Mouse (Mus musculus) thymus, postnatal 10 days (tissue): ENCODE results near the gene Noto.
"Not testable (repeated sequence)": the region's sequence is repeated elsewhere in the genome, so short reads cannot be mapped to it uniquely, and the experiment has no call there.

Source experiments
- DNase-seq, 2 experiments: peaks; one replicate each; pipeline ENCODE4 v3.0.0; 2021; ENCODE audit warnings: low spot score in 2 of 2

Gene Noto

DNA sequence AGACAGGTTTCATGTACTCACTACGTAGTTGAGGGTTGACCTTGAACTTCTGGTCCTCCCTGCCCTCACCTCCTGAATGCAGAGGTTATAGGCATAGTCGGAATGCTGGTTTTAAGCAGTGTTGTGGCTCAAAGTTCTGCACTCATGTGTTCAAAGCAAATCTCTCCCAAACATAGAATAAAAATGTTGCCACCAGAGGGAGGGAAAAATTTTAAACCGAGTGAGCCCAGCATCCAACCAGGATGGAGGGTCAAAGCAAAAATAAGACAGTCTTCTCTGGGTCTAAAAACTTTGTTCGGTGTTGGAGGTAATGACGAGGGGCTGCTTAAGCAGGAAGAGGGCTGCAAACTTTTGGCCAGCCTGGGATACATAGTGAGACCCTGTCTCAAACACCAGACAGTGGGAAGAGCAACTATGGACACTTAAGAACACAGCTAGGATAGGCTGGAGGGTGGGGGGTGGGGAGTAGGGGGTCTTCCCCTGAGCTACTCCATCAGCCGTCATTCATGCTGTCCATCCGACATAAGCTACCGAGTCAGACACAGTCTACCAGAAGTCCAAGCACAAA lies 7.7 kb downstream of the Noto start:
- no peak for DNase-seq

DNA sequence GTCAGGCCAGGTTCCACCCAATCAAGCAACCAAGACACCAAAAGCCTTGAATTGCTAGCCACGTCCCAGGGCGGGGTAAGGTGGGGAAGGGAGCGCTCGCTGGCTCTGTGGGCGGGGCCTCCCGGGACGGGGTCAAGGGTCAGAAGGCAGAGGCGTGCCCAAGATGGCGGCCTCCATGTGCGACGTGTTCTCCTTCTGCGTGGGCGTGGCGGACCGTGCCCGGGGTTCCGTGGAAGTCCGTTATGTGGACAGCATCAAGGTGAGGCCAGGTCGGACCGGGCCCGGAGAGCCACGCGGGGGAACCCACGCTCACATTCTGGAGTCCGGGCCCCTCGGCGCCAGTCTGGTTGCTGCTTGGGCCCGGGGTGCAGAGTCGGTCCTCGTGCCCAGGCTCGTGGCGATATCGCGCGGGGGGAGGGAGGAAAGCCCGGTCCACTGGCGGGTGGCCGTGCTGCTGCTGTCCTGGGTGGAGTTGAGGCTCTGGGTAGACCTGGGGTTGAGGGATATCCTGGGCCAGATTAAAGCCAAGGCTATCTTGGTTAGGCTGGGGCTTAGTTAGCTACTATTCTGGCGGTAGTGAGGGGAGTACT lies 8.3 kb downstream of the Noto start, which contains the start of gene Smyd5:
Gene Smyd5 (plus strand): TSS at position 148 of the 590 bp plus-strand sequence.
- peak; percentile 80 to 85 for DNase-seq

DNA sequence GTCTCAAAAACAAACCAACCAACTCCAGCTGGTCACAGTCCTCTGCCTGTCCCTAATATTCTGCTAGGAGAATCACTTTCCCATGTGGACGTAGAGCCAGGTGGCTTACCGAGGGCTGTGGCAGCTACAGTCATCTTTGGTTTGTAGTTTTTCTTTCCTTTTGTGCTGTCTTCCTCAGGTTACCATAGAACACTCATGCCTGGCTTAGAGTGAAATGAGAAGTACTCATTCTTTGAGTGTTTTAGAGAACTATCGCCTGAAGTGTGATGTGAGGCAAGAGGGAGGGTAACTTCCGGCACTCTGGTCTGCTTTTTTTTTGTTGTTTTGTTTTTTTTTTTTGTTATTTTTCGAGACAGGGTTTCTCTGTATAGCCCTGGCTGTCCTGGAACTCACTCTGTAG lies 10.2 kb downstream of the Noto start:
- DNase-seq = no peak

- DNase-seq = no peak
These were observed 12.5 kb downstream of the Noto start for GRCm38 (mm10) chr6:85436204-85436603.

DNA sequence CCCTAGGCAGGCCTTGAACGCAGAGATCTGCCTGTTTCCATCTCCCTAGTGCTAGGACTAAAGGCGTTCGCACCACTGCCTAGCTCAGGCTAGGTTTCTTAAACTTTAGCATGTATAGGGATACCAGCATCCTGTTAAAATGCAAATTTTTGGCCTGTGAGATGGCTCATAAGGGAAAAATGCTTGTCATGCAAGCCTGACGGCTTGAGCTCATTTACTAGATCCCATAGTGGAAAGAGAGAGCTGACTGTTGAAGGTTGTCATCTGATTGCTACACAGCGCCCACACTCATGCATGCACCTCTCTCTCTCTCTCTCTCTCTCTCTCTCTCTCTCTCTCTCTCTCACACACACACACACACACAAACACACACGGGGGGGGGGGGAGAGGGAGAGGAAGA lies 12.9 kb downstream of the Noto start:
- no peak for DNase-seq

GRCm38 (mm10) chr6:85441142-85441541 lies 17.5 kb downstream of the Noto start:
- DNase-seq = no peak

- DNase-seq = no peak
These were observed 20.0 kb downstream of the Noto start for GRCm38 (mm10) chr6:85443488-85444233.

DNA sequence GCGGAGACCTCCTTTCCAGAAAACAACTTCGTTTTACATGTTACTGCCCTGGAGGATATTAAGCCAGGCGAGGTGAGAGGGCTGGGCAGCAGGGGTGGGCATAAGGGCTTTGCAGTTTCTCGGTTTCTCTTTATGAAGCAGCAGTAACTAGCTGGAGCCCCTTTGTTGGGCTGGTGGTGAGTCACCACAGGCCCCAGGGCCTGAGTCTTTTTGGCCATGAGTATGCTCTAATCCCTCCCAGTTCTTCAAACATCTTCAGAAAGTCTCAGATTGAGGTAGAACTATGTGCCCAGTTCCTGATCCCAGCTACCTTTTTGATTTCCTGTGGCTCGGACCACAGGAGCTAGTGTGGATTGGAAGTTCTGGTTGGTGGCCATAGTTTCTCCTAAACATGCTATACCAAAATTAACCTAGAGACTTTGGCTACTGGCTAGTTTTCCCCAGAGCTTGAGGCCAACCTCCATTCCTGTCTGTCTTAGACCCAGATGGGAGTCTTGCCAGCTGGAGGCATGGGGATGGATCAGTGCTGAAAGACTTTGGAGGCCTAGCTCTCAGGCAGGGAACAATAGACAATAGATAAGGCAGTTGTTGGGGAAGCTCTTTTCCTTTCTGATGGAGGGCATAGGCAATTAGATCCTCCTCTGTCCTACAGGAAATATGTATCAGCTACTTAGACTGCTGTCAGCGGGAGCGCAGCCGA lies 20.7 kb downstream of the Noto start:
- DNase-seq = no peak

DNA sequence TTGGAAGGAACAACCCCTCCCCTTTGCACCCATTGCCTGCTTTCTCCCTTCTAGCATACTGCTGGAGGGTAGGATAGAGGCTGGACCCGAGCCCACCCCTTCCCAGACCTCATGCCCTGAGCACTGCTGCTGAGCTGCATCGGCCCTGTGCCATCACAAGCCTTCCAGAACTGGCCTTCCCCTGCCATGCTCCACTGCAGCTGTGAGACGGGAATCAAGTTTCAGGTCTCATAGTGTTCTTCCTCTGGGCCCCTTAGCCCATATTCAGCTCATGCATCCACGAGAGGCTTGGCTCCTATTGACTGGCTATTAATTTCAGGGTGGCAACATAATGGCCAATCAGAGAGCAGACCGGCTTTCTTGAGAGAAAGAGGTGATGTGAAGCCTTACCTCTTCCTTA lies 21.6 kb downstream of the Noto start:
- DNase-seq = no peak

GRCm38 (mm10) chr6:85447351-85447750 lies 23.7 kb downstream of the Noto start:
- DNase-seq = no peak

GRCm38 (mm10) chr6:85450140-85450539 lies 26.5 kb downstream of the Noto start:
- DNase-seq = not testable (repeated sequence)

DNA sequence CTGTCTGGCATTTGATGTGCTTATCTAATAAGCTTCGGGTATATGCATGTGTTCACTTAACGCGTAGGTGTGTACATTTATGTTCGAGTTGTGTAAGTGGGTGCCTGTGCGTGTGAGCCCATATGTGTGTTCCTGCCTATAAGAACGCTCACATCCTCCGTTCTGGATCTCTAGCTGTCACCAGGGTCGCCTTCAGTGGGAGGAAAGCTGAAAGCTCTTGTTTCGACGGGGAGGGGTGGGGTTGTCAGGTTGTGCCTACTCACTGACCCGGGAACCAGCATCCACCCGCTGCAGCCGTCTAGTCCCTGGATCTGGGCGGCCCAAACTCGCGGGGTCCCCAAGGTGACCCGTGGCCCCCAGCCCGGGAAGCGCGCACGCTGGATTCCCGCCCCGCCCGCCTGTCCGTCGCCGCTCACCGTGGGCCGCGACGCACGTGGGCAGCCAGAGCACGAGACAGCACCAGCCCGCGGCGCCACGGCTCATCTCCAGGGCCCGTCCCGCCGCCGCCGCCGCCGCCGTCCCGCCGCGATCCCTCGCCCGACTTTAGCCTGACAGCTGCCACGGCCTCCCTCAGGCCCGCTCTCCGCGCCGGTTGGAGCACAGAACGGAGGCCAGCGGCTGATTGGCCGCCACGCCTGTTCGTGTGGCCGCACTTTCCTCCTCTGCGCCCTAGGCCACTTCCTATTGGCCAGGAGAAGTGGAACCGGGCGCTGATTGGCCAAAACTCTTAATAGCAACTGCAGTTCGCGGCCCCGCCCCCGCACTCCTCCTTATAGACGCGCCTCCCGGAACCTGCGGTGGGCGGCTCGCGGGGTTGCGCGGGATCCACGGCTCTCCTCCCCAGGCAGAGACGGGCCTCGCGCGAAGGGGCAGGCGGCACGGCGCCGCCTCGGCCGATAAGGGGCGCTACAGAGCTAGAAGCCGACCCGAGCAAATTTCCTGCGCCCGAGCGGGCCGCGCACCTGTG lies 27.3 kb downstream of the Noto start, which contains the start of gene Cct7:
Gene Cct7 (plus strand): TSS at position 818 of the 967 bp plus-strand sequence.
- DNase-seq = peak; percentile 97 to 98

GRCm38 (mm10) chr6:85451664-85452410 lies 28.2 kb downstream of the Noto start, which contains the start of gene Pradc1:
Gene Pradc1, minus strand, starts transcription at chr6:85451970.
- peak; percentile 90 to 91 for DNase-seq

GRCm38 (mm10) chr6:85452411-85452665 lies 28.7 kb downstream of the Noto start:
- DNase-seq = no peak

DNA sequence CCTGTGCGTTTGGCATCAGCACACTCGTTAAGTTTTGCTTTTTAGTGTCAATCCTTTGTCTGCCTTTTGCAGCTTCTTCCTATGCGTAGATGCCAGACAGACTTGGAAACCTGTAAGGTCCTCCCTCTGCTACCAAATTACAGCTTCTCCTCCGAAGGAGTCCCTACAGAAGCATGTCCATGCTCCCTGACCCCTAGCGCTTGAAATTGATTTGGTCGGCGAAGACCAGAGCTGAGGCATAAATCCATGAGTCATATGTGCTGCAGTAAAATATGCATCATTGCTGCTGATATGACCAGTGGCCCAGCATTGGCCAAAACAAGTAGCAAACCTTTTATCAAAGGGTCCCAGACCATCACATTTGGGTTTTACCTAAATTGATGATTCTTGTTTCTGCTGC lies 29.1 kb downstream of the Noto start:
- no peak for DNase-seq

GRCm38 (mm10) chr6:85459621-85460020 lies 35.9 kb downstream of the Noto start:
- DNase-seq = no peak

DNA sequence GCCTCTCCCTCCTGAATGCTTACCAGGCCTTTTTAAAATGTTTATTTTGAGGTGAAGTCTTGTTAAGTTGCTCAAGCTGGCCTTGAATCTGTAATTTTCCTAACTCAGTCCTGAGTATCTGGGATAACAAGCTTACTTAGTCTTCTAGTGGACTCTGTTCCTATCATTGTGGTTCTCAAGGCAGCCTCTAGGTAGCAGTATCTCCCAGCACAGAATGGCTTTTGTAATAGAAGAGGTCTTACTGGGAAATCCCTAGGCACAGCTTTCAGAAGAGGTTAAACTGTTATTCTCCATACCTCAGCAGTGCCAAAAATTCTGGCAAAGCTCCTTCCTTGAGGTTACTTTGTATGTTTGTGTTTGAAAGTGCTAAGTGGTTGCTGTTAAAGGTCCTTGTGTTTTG lies 41.7 kb downstream of the Noto start:
- DNase-seq = no peak

GRCm38 (mm10) chr6:85469660-85470430 lies 46.2 kb downstream of the Noto start:
- DNase-seq = no peak

DNA sequence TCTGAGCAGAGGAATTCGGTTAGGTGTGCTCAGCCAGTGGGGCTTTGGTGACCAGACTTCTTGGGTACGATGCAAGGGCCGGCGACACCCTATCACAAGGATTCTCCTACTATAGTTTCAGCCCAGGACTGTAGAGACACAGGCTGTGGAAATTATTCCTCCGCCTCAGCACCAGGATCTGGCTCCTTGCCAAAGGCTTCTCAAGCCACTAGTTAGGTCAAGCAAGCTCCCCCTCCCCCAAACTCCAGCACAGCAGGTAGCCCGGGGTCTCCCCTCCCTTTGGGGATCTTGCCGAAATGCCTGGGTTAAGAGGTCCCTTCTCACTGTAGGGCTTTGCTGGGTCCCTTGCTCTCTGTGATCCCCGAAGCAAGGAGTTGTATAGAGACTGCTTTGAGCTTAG lies 48.3 kb downstream of the Noto start:
- DNase-seq = no peak

GRCm38 (mm10) chr6:85472542-85472941 lies 48.9 kb downstream of the Noto start:
- no peak for DNase-seq
